Comparison of ENCODE assay signal across 20 mouse cellular contexts in genomic region chr4:73770592-73770991, GRCm38 (mm10). TPM values are rescaled to one million over a fixed set of nuclear protein-coding genes. Genes with fewer than 3 reads are reported as not detected.
DNase-seq lines count a peak whose midpoint lies in the region.
"Had no signal": no experiment of that assay in that cellular context is flagged by ENCODE, and none has a peak within 500 bp of the region (broad histone marks: within the 10 kb centered on the region; RNA-seq: fewer than 3 reads in every experiment).

No protein-coding gene starts in this region.

- peaks cover 34% of the 10 kb centered on the region for H3K4me1 ChIP-seq in embryonic facial prominence, embryonic 10.5 days

- H3K27ac ChIP-seq in embryonic facial prominence, embryonic 10.5 days (replicated peaks), result peak overlapping the region; percentile 72; the same call in 1 of the 2 replicates
- H3K27ac ChIP-seq: gastrocnemius, adult 2 months; hindbrain, embryonic 14.5 days had no signal

- no peaks in the 10 kb centered on the region for H3K36me3 ChIP-seq in embryonic facial prominence, embryonic 10.5 days (replicated peaks)
- H3K36me3 ChIP-seq: G1E had no signal

- peak; percentile 10 for DNase-seq in embryo, embryonic 10 days (ENCODE audit: low spot score)
- DNase-seq in embryo, embryonic 9.5 days (ENCODE audit: extremely low spot score), result no peak
- peak; percentile 61 for DNase-seq in Muller cell, postnatal 12 days (ENCODE audit: inconsistent ontology term)
- peak; percentile 33 for DNase-seq in embryonic facial prominence, embryonic 10.5 days (ENCODE audit: low spot score)
- peak; percentile 81 for DNase-seq in retina, embryonic 14.5 days (ENCODE audit: low spot score)
- no peak for DNase-seq in heart, postnatal 36 days
- DNase-seq in adrenal gland, postnatal 14 days, result no peak
- DNase-seq: adrenal gland, postnatal 10 days; B cell, adult 2 months; cerebellum, adult 18-20 months; cerebellum, adult 9-11 months; cerebellum, postnatal 36 days; gastrocnemius, adult 2 months; gastrocnemius, postnatal 25 days; heart, postnatal 10 days had no signal

- no peaks in the 10 kb centered on the region for H3K27me3 ChIP-seq in embryonic facial prominence, embryonic 10.5 days (replicated peaks; ENCODE audit: low read depth, poor library complexity, severe bottlenecking)

- no peaks in the 10 kb centered on the region for H3K9me3 ChIP-seq in embryonic facial prominence, embryonic 10.5 days

- intact Hi-C loops in heart, postnatal 36 days (cut with DNase I), result no loop called here

- no peak overlapping the region for H3K4me3 ChIP-seq in embryonic facial prominence, embryonic 10.5 days
- H3K4me3 ChIP-seq: gastrocnemius, adult 2 months had no signal

RNA-seq across cellular contexts. Expression of gene Rasef, which starts 20.2 kb away (rescaled TPM):
- polyA plus RNA-seq in embryonic facial prominence, embryonic 10.5 days (2016; fragmentation: Nextera tagmentation; extraction: Ambion mirVana), result 3.2 and 3.9 TPM in 2 replicates
- total RNA-seq in heart, postnatal 36 days (2021), result under 1 TPM; 0.36 to 0.70 TPM
- 0.19 and 0.26 TPM in 2 replicates for total RNA-seq in adrenal gland, postnatal 14 days (2021)
- total RNA-seq: gastrocnemius, adult 2 months; gastrocnemius, postnatal 25 days; granulocyte monocyte progenitor cell, adult 5-6 weeks; hematopoietic stem cell, adult 5-6 weeks had no signal
- polyA plus RNA-seq: CD4-positive, CD25-positive, alpha-beta regulatory T cell, adult 4 months; G1E had no signal

Comparison
In these comparisons a context has a peak if more than half of its experiments do, and no peak if none do; other contexts are left out.
1. DNase-seq: peak in embryo, embryonic 10 days (single experiment), Muller cell, postnatal 12 days (single experiment), embryonic facial prominence, embryonic 10.5 days (single experiment) and retina, embryonic 14.5 days (single experiment); none in embryo, embryonic 9.5 days (single experiment), heart, postnatal 36 days (0 of 2) and adrenal gland, postnatal 14 days (single experiment).